Mouse (Mus musculus): Measurements from ENCODE around the gene Tbxas1. TPM values are rescaled to one million over a fixed set of nuclear protein-coding genes. Genes with fewer than 3 reads are reported as not detected.

The Tbxas1 gene
- polyA plus RNA-seq, 1 experiment from 2014 or later: 2.3 TPM

DNA sequence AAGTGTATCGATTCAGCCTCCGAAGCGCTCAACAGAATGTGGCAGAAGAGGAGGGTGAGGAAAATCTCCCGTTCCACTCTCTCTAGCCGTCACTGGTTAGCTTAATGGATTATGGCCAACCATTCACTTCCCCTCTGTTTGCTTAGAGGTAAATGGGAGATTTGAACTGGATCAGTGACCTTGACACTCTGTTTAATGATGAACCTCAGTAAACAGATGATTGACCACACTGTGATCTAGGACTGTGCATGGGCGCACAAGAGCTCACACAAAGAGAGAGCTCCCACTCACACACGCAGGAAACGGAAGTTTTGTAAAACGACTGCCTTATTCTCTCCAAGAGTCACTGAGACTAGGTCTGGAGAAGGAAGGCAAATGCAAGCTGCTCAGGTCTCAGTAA, 84.3 kb downstream of the Tbxas1 start:
- H3K27me3 ChIP-seq (replicated peaks): no peaks in the 10 kb centered on the region
- ATAC-seq (replicated peaks): no peak
- no peak overlapping the region for H3K9ac ChIP-seq
- no peak overlapping the region for H3K4me3 ChIP-seq
- H3K4me1 ChIP-seq: peaks cover 8% of the 10 kb centered on the region
- H3K9me3 ChIP-seq: no peaks in the 10 kb centered on the region
- WGBS: 77% methylated on average over 9 of the region's 9 CpGs
- no peaks in the 10 kb centered on the region for H3K36me3 ChIP-seq (replicated peaks)
- H3K4me2 ChIP-seq: no peak overlapping the region
- no peak overlapping the region for H3K27ac ChIP-seq

DNA sequence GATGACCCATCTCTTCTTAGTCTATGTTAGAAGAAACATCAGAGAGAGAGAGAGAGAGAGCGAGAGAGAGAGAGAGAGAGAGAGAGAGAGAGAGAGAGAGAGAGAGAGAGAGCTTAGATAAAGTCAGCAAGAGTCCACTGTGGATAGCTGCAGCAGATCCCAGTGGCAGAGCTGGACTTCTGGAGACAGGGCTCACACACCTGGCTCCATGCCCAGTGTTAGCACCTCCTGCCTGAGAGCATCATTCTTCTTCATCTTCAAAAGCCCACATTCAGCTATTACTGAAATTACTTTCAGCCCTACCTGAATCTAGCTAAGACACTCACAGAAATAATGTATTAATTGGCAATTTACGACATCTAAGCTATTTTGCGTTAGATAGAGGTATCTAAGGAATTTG, 85.2 kb downstream of the Tbxas1 start:
- Histone ChIP-seq H3K4me2 (no peak overlapping the region), H3K9me3 (no peaks in the 10 kb centered on the region), H3K27me3 (replicated peaks) (no peaks in the 10 kb centered on the region), H3K9ac (no peak overlapping the region), H3K27ac (no peak overlapping the region), H3K4me1 (peaks cover 8% of the 10 kb centered on the region), H3K36me3 (replicated peaks) (no peaks in the 10 kb centered on the region), H3K4me3 (no peak overlapping the region)
- WGBS: 82% methylated on average over 2 of the region's 3 CpGs
- no peak for ATAC-seq (replicated peaks)

DNA sequence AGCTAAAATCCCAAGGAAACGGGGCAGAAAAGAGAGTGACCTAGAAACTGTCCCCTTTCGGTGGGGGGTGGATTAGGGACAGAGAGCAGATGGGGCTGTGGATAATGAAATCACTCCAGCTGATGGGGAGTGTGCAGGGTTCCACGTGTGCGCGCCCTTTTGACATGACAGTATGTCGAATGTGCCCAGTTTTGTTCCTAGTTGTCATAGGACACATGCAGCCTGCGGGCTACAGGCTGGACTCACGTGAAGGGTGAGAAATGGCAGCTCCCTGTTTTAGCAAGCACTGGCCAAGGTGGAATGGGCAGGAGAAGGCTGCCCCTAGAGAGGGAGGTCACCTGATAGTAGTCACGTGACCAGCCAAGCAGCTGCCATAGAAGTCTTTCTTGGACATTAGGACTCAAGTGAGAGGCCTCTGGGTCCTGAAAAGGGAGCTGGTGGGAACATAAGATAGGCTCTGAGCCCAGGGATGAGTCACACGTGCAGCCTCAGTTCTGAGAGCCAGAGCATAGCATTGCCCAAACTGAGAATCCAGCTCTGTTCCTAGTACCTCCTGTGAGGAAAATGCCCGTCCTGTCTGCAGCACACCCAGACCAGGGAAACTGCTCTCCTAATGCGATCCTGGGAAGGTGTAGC, 85.7 kb downstream of the Tbxas1 start:
- no peaks in the 10 kb centered on the region for H3K9me3 ChIP-seq
- no peaks in the 10 kb centered on the region for H3K27me3 ChIP-seq (replicated peaks)
- H3K36me3 ChIP-seq (replicated peaks): no peaks in the 10 kb centered on the region
- H3K4me1 ChIP-seq: peaks cover 8% of the 10 kb centered on the region
- H3K27ac ChIP-seq: no peak overlapping the region
- no peak overlapping the region for H3K4me3 ChIP-seq
- 69% methylated on average over 12 of the region's 12 CpGs for WGBS
- no peak for ATAC-seq (replicated peaks)
- no peak overlapping the region for H3K4me2 ChIP-seq
- no peak overlapping the region for H3K9ac ChIP-seq

DNA sequence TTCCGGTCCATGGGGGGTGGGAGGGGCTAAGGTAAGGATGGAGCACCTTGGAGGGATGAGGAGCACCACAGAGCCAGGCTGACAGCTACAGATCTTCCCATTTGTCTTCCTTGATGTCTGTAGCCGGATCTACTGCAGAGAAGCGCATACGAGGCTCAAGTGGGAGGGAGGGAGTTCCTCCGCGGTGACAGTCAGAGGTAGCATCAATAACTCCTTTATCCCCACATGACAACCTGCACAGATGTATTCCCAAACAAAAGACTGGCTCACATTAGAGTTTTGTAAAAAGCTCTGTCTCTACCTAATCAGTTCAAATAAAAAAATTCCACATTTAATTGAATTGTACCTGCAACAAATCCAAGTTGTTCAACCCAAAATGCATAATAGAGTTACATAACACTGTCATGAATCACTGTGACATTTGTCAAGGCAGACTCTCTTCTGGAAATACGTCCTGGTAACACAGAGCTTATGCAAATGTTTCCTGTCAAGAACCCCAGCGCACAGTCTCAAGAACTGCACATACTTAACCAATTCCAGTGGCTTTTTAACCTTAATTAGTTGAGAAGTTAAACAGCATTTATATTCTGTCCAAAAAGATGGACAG, 86.3 kb downstream of the Tbxas1 start:
- Histone ChIP-seq H3K9me3 (no peaks in the 10 kb centered on the region), H3K4me3 (no peak overlapping the region), H3K4me1 (peaks cover 8% of the 10 kb centered on the region), H3K27me3 (replicated peaks) (no peaks in the 10 kb centered on the region), H3K27ac (no peak overlapping the region), H3K36me3 (replicated peaks) (no peaks in the 10 kb centered on the region), H3K9ac (no peak overlapping the region), H3K4me2 (no peak overlapping the region)
- WGBS: 37% methylated on average over 8 of the region's 8 CpGs
- ATAC-seq (replicated peaks): no peak

DNA sequence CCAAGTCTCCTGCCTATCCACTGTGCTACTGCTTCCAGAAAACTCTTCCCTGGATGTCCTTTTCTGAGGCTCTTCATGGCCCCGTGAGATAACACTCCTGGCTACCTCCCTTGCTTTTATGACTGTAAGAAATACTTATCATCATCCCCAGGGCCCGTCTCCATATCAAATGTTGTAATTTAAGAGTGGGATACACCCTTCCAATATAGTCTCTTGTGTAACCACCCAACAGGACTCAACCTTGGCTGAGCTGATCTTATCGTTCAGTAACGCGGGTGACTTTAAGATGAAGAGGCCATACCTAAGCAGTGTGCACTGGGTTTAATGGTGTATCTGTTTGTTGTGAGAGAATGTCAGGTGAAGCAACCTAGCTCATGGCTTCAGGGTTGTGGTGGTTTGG, 91.6 kb downstream of the Tbxas1 start:
- H3K9ac ChIP-seq: no peak overlapping the region
- no peak overlapping the region for H3K4me3 ChIP-seq
- no peaks in the 10 kb centered on the region for H3K27me3 ChIP-seq (replicated peaks)
- WGBS: 93% methylated on average over 5 of the region's 5 CpGs
- no peaks in the 10 kb centered on the region for H3K9me3 ChIP-seq
- no peak overlapping the region for H3K27ac ChIP-seq
- no peak for ATAC-seq (replicated peaks)
- H3K4me1 ChIP-seq: peaks cover 6% of the 10 kb centered on the region; the same call in 1 of the 2 replicates
- H3K4me2 ChIP-seq: no peak overlapping the region
- no peaks in the 10 kb centered on the region for H3K36me3 ChIP-seq (replicated peaks)

DNA sequence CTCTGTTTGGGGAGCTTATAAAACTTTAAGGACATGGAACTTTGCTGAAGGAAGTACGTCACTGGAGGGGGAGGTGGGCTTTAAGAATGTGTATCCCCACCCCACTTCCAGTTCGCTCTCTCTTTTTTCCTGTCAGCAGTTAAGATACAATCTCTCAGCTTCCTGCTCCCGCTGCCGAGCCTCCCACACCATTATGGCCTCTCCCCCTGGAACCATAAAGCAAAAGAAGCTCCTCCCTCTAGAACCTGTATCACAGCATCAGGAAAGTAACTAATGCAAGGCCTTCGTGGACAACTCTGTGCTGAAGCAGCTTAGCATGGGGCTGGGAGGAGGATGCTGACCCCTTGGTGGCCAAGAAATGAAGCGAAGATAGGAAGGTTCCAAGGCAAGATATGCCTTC, 92.1 kb downstream of the Tbxas1 start:
- H3K9ac ChIP-seq: no peak overlapping the region
- H3K27me3 ChIP-seq (replicated peaks): no peaks in the 10 kb centered on the region
- no peak overlapping the region for H3K4me2 ChIP-seq
- H3K36me3 ChIP-seq (replicated peaks): no peaks in the 10 kb centered on the region
- peaks cover 6% of the 10 kb centered on the region; the same call in 1 of the 2 replicates for H3K4me1 ChIP-seq
- H3K4me3 ChIP-seq: no peak overlapping the region
- no peaks in the 10 kb centered on the region for H3K9me3 ChIP-seq
- no peak for ATAC-seq (replicated peaks)
- WGBS: 82% methylated on average over 6 of the region's 6 CpGs
- no peak overlapping the region for H3K27ac ChIP-seq

DNA sequence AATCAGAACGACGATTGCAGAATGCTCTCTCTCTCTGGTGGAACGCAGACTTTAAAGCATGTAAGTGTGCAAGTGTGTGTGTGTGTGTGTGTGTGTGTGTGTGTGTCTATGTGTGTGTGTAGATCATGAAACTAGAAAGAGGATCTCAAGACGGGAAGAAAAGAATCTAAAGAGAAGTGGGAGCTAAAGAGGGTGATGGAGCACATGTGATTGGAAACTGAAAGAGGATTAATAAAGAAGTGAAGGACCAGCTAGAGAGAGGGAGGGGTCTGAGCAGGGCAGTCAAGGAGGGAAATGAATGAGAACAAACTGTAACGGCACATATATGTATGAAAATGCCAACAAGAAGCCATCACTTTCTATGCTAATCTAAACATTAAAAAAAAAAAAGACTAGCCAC, 92.8 kb downstream of the Tbxas1 start:
- no peak for ATAC-seq (replicated peaks)
- H3K9ac ChIP-seq: no peak overlapping the region
- no peak overlapping the region for H3K4me2 ChIP-seq
- 84% methylated on average over 5 of the region's 5 CpGs for WGBS
- H3K4me3 ChIP-seq: no peak overlapping the region
- no peak overlapping the region for H3K27ac ChIP-seq
- peaks cover 6% of the 10 kb centered on the region; the same call in 1 of the 2 replicates for H3K4me1 ChIP-seq
- no peaks in the 10 kb centered on the region for H3K36me3 ChIP-seq (replicated peaks)
- H3K27me3 ChIP-seq (replicated peaks): no peaks in the 10 kb centered on the region
- no peaks in the 10 kb centered on the region for H3K9me3 ChIP-seq

DNA sequence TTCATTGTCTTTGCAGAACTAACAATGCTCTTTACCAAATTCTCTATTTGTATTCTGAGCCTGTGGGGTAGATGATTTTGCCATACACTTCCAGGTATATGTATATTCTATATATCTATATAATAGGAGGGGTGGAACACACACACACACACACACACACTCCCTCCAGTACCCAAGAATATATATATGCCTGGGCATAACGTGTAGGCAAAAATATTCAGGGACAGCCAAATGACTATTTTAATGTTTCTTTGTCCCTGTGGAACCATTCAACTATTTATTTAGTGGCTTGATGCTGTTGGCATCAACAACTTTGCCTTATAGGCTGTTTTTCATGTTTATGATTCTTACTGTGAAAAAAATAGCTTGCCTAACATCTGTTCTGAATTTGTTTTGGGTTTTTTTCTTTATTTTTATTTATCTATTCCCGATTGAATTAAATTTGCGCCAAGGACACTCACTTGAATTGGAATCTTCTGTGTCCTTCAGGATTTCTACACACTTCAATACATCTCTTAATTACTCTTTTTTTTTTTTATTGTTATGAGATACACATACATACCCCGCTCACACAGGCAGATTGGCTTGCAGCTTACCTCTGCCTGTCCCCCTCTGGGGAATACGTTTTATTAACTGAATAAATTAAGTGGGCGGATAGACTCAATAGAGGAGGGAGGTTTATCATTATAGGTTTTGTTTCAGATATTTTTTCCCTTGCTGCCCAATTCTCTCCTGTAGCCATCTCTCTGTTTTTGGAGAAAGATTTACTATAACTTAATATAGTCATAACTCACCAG, 94.9 kb downstream of the Tbxas1 start:
- Histone ChIP-seq H3K4me3 (no peak overlapping the region), H3K9me3 (no peaks in the 10 kb centered on the region), H3K4me1 (peaks cover 6% of the 10 kb centered on the region; the same call in 1 of the 2 replicates), H3K4me2 (no peak overlapping the region), H3K27ac (no peak overlapping the region), H3K9ac (no peak overlapping the region), H3K36me3 (replicated peaks) (no peaks in the 10 kb centered on the region), H3K27me3 (replicated peaks) (no peaks in the 10 kb centered on the region)
- ATAC-seq (replicated peaks): no peak
- 68% methylated on average over 6 of the region's 6 CpGs for WGBS

DNA sequence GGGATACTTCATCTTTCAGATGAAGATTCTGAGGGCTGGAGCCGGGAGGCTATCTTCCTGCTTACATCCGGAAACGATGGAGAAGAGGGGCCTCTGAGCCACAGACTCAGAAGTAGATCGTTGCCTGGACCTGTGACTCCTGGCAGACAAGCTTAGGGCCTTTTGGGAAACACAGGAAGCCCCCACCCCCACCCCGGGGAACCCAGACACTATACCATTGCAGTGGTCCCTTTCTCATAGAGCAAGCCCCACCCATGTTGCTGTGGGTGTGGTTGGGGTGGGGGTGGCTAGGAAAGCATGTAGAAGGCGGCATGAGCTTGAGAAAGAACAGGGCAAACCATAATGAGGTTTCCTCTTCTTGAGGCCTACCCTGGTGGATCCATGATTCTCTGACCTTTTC, 95.6 kb downstream of the Tbxas1 start:
- Histone ChIP-seq H3K9ac (no peak overlapping the region), H3K36me3 (replicated peaks) (no peaks in the 10 kb centered on the region), H3K27me3 (replicated peaks) (no peaks in the 10 kb centered on the region), H3K9me3 (no peaks in the 10 kb centered on the region), H3K4me1 (peaks cover 6% of the 10 kb centered on the region; the same call in 1 of the 2 replicates), H3K4me3 (no peak overlapping the region), H3K27ac (no peak overlapping the region), H3K4me2 (no peak overlapping the region)
- 65% methylated on average over 6 of the region's 6 CpGs for WGBS
- ATAC-seq (replicated peaks): no peak

DNA sequence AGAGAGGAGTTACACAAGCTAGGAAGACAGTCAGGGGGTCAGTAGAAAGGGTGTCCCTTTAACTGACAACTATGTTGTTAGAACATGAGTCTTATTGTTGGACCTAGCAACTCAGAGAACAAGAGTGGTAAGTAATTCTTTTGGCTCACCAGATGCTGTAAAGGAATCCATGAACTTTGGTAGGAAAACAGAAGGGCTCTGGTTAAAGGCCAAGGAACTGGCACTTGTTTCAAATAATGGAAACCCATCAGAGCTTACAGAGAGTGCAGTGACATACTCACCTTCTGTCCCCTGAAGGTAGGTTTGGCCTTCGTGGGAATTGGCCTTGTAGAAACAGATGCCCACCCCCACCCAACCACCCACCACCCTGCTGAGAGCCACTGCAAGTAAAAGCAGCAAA, 97.6 kb downstream of the Tbxas1 start:
- ATAC-seq (replicated peaks): no peak

DNA sequence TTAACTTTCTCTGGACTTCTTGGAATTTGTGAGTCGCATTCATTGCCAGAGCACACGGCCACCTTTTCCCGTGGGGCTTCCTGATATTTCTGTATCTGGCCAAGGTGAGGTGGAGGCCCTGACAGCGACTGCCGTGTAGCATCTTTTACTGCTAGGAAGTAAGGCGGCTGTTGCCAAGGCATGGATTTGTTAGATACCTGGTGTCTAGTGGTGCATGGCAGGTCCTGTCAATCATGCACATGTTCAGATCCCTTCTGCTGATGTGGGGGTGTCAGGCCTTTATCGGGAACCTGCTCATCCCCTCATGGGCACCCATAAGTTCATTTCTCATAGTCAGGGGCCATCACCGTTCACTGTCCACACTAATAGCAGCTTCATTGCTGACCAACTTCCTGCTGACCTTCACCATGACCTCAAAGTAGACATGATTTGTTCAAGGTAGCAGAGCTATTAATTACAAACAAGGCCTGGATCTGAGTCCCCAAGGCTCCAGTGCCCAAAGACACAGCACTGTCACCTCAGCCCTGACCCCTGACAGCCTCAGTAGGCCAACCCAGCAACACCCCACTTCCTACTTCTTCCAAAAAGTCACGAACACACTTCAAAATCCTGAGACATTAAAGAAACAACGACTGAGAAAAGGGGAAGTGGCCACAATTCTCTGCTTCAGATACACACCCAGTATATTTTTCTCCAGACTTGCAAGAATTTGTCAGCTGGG, 98.4 kb downstream of the Tbxas1 start:
- Histone ChIP-seq H3K36me3 (replicated peaks) (no peaks in the 10 kb centered on the region), H3K4me3 (no peak overlapping the region), H3K9me3 (no peaks in the 10 kb centered on the region), H3K4me1 (peaks cover 6% of the 10 kb centered on the region; the same call in 1 of the 2 replicates), H3K27ac (no peak overlapping the region), H3K4me2 (no peak overlapping the region), H3K27me3 (replicated peaks) (no peaks in the 10 kb centered on the region), H3K9ac (no peak overlapping the region)
- 89% methylated on average over 10 of the region's 10 CpGs for WGBS
- no peak for ATAC-seq (replicated peaks)

More for the DNA sequence above, 97.6 kb downstream of the Tbxas1 start:
- H3K9ac ChIP-seq: no peak overlapping the region
- WGBS: 58% methylated on average over 1 of the region's 1 CpGs
- H3K27ac ChIP-seq: no peak overlapping the region
- peaks cover 6% of the 10 kb centered on the region; the same call in 1 of the 2 replicates for H3K4me1 ChIP-seq
- no peaks in the 10 kb centered on the region for H3K9me3 ChIP-seq
- H3K27me3 ChIP-seq (replicated peaks): no peaks in the 10 kb centered on the region
- no peak overlapping the region for H3K4me2 ChIP-seq
- H3K36me3 ChIP-seq (replicated peaks): no peaks in the 10 kb centered on the region
- H3K4me3 ChIP-seq: no peak overlapping the region

DNA sequence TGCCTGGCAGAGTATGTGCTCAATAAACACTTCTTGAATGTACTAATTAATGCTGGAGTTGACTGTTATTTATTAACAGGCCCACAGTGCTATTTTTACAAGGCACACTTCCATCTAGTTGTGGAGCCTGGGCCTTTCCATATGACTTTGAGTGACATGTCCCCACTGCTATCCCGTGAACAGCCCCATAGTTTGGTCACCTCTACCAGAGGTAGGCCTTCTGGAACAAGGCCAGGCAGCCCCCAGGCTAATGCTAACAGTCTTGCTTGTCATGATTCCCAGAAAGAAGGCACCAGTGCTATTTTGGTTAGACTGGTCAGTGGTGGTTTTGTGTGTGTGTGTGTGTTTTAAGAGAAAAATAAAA, 98.9 kb downstream of the Tbxas1 start:
- 83% methylated on average over 1 of the region's 1 CpGs for WGBS
- Histone ChIP-seq H3K9me3 (no peaks in the 10 kb centered on the region), H3K27ac (no peak overlapping the region), H3K36me3 (replicated peaks) (no peaks in the 10 kb centered on the region), H3K4me2 (no peak overlapping the region), H3K9ac (no peak overlapping the region), H3K27me3 (replicated peaks) (no peaks in the 10 kb centered on the region), H3K4me3 (no peak overlapping the region), H3K4me1 (peaks cover 6% of the 10 kb centered on the region; the same call in 1 of the 2 replicates)
- no peak for ATAC-seq (replicated peaks)
